Mouse (Mus musculus) spleen, postnatal 4 days (tissue): ENCODE results near the gene Gm525.
"Not testable (repeated sequence)": the region's sequence is repeated elsewhere in the genome, so short reads cannot be mapped to it uniquely, and the experiment has no call there.

Experiments
- DNase-seq, 2 experiments: peaks; one replicate each; pipeline ENCODE4 v3.0.0; 2022; ENCODE audit warnings: low spot score in 2 of 2

Gene Gm525

DNA sequence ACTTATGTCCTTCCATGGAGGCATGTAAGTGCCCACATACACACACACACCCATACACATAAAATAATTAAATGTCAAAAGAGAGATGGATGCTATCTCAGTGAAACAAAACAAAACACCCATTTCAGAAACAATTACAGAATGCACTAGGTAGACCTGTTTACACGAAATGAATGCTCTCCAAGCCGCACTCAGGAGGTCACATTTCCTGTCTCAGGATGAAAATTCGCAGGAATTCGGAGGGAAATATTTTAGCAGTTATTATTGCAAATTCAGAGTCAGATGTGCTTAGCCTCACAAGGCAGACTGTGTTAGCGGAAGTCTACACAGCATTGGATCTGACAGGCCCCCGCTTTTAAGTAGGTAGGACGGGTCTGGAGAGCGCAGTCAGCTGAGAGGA lies at the start of gene Gm525:
Gene Gm525 (plus strand): TSS at position 301 of the 400 bp plus-strand sequence.
- no peak for DNase-seq

DNA sequence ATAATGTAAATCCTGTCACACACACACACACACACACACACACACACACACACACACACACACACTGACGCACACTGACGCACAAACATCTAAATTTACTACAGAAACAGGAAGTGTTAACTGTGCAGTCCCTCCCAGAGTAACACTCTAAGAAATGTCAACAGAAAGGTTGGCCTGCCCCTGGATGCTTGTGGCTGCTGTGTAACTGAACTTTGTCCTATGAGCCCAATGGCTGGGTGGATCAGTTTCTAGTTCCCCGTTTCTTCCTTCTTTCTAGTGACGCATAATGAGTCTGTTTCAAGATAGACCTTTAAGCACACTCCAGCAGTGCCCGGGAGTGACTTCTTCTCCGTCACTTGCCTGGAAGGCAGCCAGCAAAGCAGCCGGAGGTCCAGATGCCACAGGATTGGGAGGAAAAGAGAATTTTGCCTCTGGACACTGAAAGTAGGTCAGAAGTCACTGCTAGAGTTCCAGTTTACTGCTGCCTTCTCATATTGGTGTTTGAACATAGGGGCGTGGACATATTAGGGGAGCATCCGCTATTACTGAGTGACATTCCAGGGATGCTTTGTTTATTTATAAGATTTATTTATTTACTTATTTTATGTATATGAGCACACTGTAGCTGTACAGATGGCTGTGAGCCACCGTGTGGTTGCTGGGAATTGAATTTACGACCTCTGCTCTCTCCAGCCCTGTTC lies 49.3 kb upstream of the Gm525 start:
- DNase-seq: peak; percentile 57 to 71

DNA sequence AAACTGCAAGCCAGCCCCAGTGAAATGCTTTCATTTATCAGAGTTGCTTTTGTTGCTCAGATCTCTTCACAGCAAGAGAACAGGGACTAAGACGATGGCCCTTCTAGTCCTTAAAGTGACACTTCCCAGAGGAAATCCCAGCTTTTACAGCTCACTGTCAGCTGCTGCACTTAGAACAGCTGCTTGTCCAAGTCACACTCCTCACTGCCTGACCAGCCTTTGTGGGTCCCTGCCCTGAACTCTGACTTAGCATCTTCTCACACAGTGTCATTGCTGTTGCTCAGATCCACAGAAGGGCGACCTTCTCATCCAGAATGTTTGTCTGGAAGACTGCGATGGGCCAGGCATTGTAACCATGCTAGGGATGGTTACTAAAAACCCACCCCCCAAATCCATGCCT lies 48.0 kb upstream of the Gm525 start:
- no peak for DNase-seq

DNA sequence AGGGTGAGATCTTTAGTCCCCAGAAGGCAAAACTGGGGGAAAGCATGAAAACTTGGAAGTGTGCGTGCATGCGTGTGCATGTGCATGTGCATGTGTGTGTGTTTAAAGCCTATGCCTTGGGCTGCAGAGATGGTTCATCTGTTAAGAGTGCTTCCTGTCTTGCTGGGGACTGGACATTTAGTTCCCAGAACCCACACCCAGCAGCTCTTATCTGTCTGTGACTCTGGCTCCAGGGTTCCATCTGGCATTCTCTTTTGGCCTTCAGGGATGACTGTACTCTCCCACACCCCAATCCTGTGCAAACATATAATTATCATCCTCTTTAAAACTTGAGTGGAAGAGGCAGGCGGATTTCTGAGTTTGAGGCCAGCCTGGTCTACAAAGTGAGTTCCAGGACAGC lies 47.5 kb upstream of the Gm525 start:
- DNase-seq: no peak

DNA sequence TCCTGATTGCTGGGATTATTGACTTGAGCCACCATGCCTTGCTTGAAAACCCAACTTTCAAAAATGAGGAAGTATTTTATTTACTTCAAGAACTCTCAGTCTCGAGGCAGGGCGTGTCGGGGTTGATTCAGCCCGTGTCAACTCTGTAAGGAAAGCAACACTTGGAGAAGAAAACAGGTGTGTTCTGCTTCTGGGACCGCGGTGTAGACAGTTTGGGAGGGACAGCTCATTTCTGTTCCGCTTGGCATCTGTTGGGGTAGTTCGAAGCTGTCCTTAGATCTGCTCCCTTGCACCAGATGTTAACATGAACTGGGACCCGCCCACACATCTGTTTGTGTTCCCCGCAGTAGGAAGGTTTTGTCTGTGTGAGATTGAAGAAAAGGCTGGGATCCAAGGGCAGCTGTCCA lies 45.7 kb upstream of the Gm525 start:
- peak; percentile 54 to 70 for DNase-seq

DNA sequence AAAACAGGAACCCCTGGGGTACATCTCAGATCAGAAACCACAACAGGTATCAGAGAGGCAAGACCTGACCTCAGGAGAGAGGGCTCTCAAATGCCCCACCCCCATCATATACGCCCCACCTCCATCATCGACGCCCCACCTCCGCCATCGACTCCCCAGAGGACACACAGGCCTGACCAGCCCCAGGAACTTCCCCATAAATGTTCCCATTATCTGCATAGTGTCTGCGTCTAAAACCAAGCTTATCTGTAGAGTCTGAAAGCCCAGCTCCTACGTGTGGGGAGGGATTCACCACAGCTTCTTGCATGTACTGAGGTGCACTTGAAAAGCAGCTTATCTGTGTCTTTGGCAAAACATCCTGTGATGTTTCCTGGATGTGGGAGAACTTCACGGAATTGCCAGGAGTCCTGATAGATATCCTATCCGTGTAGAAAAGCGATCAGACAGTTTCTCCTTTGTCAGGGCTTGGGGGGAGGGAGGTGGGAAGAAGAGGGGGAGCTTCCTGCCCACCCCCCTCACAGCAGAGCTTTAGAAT lies 44.7 kb upstream of the Gm525 start:
- DNase-seq: peak; percentile 65 to 75

DNA sequence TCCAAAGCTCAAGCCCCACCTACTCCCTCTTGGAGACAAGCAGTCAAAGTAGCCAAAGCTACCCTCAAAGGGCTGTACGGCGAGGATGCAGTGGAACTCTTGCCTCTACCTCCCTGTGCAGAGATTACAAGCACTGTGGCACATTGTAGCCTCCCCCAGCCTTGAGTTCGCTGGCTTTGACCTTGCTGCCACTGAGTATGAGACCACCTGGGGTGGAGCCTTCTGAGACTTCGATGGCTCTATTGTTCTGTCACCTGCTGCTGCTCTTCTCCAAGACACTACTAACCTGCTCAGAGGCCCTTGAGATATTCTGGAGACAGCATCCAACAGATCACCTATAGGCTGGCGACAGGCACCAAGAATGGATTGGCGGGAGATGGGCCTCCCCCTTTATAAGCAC lies 43.1 kb upstream of the Gm525 start:
- DNase-seq: no peak

DNA sequence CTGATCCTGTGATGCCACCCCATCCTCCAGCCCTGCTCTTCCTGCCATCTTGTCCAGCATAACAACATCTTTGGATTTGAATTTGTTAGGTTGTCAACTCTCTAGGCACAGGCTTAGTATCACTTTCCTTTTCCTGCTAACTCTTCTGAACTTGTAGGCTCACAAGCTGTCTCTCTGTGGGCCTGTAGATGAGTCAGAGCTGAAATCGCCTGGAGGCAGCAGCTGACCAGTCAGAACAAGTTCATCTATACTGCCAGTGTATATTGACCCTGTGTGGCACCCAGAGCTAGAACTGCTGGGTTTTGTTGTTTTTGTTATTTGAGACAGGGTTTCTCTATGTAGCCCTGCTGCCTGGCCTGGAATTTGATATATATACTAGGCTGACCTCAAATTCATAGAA lies 42.5 kb upstream of the Gm525 start:
- DNase-seq: no peak

DNA sequence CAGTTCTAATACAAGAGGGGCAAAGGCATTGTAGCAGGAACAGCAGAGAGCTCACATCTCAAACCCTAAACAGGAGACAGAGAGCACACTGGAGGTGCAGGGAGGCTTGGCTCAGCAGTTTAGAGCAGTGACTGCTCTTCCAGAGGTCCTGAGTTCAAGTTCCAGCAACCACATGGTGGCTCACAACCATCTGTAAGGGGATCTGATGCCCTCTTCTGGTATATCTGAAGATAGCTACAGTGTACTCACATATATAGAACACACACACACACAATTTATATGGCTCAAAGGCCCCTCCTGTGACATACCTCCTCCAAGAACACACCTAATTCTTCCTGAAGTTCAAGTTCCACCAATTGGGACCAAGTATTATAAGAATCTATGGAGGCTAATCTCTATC lies 39.0 kb upstream of the Gm525 start:
- no peak for DNase-seq

DNA sequence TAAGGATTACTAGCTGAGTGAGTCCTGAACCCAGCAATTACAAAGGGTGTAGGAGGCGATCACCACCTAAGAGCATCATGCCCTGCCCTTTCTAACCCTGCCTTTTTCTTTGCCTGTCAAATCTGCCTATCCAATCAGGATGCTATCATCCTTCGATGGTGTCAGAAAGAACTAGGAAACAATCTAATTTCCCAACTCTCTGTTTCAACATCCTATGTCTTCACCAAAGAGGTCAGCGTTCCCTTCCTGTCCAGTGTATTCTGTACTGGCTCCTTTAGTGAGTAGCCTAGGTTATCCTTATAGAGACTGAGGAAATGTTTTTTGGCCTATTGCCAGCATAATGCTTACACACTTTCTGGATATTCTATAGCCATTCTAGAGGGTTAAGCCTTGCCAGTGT lies 38.1 kb upstream of the Gm525 start:
- DNase-seq: no peak

DNA sequence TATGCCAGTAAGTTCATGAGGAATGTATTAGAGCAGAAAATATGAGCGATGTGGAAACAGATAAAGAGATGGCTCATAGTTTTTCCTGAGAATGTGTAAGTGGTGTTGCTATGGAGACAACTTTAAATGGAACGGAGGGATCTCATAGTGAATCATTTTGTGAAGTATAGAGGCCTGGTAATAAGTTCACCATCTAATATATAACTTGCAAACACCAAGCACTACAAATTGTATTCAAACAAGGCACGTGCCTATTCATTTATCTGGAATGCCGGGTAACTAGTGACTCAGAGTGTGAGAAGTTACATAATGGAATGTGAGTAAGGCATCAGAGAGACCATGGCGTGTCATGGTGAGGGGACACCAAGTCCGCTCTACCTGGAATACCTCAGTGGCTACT lies 35.1 kb upstream of the Gm525 start:
- DNase-seq: no peak

DNA sequence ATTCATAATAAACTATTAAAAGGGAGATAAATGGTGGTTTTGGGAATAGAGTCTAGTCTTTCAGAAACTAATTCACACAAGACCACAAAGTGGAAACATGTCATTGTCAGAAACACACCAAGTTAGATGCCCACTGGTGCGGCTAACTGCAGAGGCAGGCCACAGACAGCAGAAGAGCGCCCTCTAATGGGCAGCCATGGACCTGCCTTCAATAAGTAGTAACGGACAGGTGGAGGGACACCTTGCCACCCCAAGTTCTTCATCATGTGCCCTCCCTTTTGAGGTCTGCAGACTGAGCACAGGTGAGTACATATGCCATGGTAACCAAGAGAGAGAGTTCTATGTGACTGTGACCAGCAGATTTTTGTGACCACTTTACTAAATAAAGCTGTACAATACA lies 34.3 kb upstream of the Gm525 start:
- peak; percentile 72 to 87 for DNase-seq

DNA sequence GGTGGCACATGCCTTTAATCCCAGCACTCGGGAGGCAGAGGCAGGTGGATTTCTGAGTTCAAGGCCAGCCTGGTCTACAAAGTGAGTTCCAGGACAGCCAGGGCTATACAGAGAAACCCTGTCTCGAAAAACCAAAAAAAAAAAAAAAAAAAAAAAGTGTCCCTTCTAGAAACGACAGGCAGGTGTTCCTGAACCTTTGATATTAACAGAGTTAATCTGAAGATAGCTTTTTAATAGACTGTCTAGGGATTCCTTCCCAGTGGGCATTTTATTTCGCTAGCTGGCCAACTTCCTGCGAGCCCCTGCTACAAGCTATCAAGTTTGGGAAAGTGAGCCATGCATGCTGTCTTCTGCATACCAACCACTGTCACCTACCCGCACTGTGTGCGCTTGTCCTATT lies 32.6 kb upstream of the Gm525 start:
- DNase-seq: not testable (repeated sequence)

DNA sequence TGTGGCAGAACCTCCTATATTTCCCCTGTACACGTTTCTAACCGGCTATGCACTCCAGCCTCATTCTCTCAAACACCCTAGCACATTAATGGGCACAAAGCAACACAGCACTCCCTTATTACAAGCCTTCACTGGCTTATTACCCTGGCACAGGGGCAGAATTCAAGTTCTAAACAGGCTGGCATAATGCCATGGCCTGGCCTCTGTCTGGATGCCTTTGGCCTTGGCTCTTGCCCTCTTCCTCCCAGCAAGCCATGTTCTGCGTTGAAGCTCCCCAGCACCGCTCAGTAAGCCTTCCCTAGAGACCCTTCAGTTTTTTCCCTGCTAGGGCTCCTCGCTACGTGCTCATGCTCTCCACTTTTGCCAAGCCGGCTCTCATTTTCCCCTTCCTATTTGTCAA lies 30.6 kb upstream of the Gm525 start:
- DNase-seq: no peak

DNA sequence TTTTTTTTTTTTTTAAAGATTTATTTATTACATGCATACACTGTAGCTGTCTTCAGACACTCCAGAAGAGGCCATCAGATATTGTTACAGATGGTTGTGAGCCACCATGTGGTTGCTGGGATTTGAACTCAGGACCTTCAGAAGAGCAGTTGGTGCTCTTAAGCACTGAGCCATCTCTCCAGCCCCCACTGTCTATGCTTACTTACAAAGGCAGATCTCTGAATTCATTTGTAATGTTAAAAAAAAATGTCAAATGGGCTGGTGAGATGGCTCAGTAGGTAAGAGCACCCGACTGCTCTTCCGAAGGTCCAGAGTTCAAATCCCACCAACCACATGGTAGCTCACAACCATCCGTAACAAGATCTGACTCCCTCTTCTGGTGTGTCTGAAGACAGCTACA lies 28.1 kb upstream of the Gm525 start:
- DNase-seq: not testable (repeated sequence)

DNA sequence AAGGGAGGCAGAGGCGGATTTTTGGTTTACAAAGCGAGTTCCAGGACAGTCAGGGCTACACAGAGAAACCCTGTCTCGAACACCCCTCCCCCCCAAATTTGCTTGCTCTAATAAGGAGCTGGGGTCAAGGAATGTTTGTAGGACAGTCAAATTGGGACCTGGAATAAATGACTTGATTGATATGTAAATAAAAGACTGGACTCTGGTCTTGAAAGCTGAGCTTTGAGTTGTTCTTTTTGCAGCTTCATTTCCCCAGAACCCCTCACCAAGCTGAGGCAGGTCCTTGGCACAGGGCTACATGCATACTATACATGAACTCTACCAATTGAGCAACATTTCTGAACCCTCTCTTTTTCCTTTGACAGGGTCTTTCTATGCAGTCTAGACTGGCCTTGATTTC lies 27.6 kb upstream of the Gm525 start:
- DNase-seq: no peak

DNA sequence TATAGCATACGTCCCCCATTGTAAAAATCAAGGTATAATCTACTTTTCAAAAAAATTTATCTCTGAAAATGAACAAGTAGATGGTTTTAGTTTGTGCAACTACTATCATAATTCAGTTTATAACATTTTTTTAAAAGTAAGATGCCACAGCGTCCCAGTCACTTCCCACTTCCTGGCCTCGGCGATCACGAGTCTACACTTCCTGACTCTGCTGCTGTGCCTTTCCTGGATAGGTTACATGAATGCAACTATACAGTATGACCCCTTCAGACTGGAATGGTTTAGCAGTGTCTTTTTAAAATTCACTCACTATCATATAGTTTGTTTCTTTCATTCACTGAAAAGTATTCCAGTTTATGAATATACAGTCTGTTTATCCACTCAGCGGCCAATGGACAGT lies 21.9 kb upstream of the Gm525 start:
- no peak for DNase-seq

DNA sequence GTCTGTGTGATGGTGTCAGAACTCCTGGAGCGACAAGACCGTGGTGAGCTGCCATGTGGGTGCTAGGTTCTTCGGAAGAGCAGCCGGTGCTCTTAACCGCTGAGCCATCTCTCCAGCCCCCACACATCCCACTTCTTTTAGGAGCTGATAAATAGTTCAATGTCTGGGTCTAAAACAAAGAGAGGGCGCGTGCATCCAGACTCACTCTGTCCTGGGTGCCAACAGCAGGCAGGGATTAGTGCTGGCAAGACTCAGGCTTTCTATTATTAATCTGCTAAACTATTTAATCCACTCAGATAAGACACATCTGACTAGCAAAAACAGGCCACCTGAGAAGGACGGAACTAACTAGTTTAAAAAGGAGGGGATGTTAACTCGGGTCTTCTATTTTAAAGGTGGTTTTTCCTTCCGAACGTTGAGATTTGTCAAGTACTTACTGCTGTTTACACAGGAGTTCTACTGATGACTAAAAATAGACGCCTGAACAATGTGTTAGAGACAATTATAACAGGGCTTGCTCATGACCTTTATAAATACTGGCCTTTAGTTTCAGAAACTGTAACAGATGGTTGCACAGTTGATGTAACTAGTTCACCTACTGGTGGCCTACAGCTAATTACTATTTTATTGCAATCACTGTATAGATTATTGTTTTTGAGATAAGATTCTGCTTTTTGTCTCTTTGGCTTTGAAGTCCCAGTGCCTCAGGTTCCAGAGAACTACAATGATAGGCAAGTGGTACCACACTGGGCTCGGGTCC lies 17.5 kb upstream of the Gm525 start:
- no peak for DNase-seq

DNA sequence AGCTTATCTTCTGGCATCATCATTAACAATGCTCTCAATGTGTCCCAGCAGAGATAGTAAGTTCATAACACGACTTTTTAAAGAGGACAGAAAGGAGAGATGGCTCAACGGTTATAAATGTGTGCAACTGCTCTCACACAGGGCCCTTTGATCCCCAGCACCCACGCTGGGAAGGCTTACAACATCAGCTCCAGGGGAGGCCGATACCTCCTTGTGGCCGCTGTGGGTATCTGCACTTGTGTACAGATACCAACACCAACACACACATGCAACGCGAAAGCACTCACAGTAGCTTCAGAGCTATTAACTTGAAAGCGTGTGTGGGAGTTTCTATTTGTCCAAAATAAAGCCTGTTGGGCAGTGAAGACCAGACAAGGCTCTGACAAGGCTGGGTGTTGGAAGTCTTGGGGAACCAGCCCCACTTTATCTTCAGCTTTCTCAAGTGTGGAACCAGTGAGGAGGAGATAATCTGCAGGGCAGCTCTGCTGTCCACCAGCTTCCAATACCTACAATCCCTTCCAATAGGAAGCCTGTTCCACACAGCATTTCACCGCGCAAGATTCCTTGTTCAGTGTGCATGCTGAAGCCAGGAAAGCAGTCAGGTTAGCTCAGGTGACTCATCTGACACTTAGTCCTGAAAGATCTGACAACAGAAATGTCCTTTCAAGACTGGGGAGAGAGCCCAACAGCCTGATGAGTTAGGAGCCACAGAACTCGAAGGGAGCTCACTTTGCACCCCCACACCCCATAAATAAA lies 14.9 kb upstream of the Gm525 start:
- DNase-seq: no peak

DNA sequence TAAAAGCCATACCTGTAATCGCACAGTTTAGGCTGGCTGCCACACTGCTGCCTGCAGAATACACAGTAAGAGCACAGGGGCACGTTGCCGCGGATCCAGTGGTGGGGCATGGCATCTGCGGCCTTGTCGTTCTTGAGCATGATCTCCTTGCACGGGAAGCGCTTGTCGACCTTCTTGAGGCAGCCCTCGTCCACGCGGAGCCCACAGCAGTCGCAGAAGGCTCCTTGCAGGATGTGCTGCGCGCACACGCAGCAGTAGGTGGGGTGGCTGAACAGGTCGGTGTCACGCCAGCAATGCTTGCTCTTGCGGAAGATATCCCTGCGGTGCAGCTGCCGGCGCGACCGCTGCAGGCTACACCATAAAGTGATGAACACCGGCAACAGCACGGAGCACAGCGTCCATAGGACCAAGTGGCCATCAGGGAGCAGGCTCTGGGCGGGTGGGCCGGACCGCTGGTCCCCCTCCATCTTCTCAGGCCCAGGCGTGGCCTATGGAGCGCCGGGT lies 13.7 kb upstream of the Gm525 start:
- DNase-seq: peak in 1 of 2 experiments; percentile 26

DNA sequence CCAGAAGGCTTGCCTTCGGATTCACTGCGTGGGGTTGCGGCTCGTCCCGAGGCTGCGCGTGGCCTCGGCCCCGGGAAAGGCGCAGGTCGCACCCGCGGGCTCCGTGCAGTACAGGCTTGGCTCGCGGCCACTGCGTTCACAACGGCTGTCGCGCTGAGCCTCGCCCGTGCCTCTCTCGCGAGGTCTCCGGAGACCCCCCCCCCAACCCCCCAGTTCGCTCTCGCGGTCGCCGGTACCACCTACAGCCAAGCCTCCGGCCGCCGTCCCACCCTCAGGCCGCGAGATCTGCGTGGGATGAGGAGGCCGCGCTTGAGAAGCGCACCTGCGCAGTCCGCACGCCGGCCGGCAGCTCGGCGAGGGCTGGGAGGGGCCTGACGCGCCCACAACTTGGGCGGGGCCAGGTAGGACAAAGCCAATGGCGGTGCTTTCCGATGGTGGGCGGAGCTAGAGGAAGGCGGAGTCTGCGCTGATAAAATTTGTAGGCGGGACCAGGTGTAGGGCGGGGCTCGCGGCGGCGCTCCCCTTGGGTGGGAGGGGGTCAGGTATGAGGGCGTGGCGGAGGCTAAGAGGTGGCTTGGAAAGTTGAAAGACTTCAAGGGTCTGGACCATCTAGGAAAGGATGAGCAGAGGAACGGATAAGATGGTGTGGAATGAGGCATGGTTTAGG lies 13.1 kb upstream of the Gm525 start:
- peak; percentile 90 to 93 for DNase-seq

DNA sequence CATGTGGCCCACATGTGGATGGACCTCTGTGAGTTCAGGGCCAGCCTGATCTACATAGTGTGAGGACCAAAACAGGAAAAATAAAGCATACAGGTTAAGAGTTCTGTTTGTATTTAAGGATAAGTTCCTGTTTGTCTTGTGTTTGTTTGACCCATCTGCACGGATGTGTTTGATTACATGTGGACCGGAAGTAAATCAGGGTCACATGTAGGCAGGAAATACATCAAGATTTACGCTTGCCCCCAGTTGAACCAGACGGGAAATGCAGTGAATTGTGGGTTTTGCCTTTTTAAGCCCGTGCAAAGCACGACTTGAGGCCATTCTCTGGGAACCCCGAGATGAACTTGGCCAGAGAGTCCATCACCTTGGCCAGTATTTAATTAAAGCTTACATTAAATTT lies 12.3 kb upstream of the Gm525 start:
- DNase-seq: no peak
